Mouse (Mus musculus) gastrocnemius, postnatal 36 days (tissue): ENCODE data around the gene Mcm7. TPM values are rescaled to one million over a fixed set of nuclear protein-coding genes. Genes with fewer than 3 reads are reported as not detected.
"Not testable (repeated sequence)": the region's sequence is repeated elsewhere in the genome, so short reads cannot be mapped to it uniquely, and the experiment has no call there.

ENCODE experiments used
- DNase-seq, 2 experiments: peaks; one replicate each; pipeline ENCODE4 v3.0.0; 2022
- intact Hi-C: fragments of 180-260 bp; cut with DNase I; formaldehyde crosslinking; loops from one replicate; pipeline ENCODE4 v1.15.1; 2025
- long read RNA-seq, 2 experiments: library from polyadenylated mRNA; stranded (forward); transcript quantifications; one replicate each; pipeline ENCODE4 v2.0.0; 2021
- total RNA-seq, 2 experiments: library from RNA; stranded (reverse); gene quantifications; 2 replicates each; pipeline ENCODE4 v1.2.3; 2021

Gene Mcm7
- total RNA-seq, result 1 to 10 TPM; 7.6 to 8.7 TPM
- long read RNA-seq, experiment 1, partial matches to known transcripts, result 1 of 5 reads
- long read RNA-seq, experiment 1, other reads (novel, unspliced or antisense), result 2 of 5 reads
- long read RNA-seq, experiment 2, transcript Mcm7-201 (15 exons, 2,962 nt), result major isoform, 12 of 15 reads
- long read RNA-seq, experiment 2, partial matches to known transcripts, result 2 of 15 reads
- long read RNA-seq, experiment 2, other reads (novel, unspliced or antisense), result 1 of 15 reads

DNA sequence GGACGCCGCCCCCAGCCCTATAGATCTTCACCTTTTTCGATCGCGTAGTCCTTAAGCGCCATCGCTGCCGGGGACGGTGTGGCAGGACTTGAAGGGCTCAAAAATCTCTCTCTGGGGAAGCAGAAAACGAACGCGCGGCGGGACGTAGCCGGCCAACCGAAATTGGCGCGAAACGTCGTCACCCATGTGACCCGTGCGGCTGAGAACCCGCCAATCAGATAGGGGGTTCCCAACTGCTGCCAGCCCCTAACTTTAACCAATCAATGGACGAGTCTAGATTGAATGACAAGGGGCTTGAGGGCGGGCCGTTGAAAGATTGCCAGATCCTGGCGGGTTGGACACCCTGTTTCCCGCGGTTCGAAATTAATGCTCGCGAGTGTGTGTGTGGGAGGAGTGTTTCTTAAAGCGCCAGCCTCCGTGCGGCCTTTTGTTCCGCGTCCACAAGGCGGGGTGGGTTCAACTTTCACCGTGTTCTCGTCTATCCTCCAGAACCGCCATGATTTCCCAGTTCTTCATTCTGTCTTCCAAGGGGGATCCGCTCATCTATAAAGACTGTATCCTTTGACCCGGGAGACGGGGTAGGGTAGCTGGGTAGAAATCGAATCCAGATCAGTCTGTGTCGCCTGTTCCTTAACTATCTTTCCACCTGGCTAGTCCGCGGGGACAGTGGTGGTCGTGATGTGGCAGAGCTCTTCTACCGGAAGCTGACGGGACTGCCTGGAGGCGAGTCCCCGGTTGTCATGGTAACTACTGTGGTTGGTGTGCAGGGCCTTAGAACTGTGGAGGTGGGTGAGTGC is at the start of gene Mcm7, which contains the start of gene Ap4m1:
TSS of gene Mcm7 (minus strand) at position 728 of the 797 bp plus-strand sequence.
TSS of gene Ap4m1 (plus strand) at position 308 of the 797 bp plus-strand sequence.
- intact Hi-C loops, result no loop called here
- DNase-seq, result peak; percentile 97 to 99

DNA sequence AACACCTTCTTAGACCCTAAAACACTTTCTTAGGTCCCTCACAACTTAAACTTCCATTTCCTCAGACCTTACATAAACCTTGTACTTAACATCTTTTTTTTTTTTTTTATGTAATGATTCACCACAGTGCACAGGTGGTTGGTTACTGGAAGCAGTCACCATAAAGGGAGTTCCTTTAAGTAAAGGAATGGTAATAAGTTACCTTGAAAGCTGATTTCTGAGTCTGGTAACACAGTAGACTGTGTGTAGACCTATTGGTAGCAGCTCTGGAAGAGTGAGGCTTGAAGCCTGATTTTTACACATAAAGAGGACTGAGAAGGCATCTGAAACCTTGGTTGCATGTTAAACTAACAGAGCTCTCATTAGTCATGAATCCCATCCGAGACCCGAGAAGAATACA is 47.6 kb upstream of the Mcm7 start:
- intact Hi-C loops, result no loop called here
- DNase-seq, result no peak

DNA sequence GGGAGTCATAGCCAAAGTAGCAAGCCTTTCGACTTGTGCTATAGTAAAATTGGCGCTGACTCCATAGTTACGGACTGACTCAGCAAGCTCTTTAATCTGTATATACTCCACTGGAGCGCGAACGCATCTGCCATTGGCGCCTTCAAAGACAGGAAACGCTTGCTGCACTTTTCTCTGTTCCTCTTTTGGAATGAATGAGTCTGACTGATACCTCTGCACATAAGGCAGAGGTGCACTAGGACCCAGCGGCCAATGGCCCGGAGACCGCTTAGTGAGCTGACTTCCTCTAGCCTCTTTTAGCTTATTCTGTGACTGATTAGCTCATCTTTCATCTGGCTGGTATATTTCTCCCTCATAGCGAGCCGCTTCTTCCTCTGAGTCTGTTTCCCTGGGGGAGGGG is 44.4 kb upstream of the Mcm7 start:
- DNase-seq, intact Hi-C loops: not testable (repeated sequence)

DNA sequence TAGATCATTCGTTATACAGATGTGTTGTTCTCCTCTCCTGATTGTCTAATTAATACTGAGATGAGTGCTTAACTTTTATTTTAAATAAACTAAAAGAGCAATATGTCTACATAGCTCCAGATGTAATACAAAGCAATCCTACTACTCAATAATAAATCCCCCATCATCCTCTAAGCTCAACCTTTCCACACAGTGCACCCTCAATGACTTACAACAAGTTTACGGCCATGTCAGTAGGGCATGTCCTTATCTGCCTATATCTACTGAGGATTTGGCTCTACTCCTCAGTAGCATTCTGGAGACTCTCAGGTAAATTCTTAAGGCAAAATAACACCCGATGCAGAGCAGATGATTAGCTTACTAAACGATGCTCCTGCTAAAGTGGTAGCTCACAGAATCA is 35.7 kb upstream of the Mcm7 start:
- DNase-seq, result no peak
- intact Hi-C loops, result no loop called here

DNA sequence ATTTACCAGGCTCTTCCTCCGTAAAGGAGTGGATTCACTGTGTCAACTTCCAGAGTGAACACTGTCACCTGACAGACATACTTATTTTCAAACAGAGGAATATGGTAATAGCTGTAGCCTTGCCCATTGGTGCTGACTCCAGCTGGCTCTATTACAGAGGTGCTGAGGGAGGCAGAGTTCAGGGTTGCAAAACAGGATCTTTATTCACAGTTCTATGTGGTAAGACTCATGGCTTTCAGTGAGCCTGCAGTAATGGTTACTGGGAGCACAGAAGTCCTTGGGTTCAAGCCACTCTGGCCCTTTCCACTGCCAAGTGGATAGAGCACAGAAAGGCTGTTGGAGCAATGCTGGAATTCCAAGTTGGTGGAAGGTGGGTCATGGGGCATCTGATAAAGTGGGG is 35.0 kb upstream of the Mcm7 start:
- intact Hi-C loops, result no loop called here
- DNase-seq, result no peak

DNA sequence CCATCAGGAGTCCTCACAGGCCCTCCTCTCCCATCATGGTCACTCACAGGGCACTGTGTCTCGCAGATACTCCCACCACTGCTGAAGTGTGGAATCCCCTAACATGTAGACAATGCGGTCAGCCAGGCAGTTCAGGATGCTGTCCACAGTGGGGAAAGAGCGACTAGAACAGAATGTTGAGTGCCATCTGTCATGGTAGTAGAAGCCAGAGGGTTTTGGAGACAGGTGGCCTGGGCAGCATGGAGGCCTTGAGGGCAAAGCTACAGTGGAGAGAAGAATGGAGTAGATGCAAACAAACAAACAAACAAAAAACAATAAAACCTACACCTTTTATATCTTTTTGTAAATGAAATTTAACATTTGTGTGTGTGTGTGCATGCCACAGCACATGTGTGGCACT is 29.9 kb upstream of the Mcm7 start:
- intact Hi-C loops, result no loop called here

DNA sequence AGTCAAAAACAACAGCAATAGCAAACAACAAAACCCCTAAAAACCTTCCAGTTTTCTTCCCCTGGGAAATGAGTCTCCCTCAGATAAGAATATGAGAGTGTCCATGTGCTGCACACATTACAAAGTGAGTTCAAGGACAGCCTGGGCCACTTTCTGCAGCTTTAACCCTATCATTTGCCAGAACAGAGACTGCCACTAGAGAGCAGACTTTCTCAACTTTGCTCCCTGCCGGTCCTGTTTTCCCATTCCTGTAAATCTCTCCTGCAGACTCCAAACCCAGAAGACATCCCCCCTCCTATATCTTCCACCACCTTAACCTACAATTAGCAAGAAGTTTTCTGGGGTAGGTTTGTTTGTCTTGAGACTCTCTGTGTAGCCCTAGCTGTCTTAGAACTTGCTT is 27.4 kb upstream of the Mcm7 start:
- intact Hi-C loops, result no loop called here
- no peak for DNase-seq

More for the DNA sequence above, 29.9 kb upstream of the Mcm7 start:
- no peak for DNase-seq

DNA sequence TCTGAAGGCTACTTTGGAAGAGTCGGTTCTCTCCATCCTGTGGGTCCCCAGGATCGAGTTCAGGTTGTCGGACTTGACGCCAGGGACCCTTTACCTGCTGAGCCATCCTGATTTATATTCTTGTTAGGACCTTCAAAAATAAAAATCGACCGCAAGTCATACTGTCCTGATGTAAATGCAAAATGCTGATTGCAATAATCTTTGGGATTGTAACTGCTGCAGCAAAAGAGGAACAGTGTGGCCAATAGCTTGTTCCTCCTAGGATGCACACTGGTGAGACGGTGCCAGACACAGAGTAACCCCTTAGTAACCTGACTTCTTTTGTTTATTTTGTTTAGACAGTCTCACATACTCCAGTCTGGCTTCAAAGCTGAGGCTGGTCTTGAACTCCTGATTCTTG is 23.2 kb upstream of the Mcm7 start:
- intact Hi-C loops, result no loop called here

DNA sequence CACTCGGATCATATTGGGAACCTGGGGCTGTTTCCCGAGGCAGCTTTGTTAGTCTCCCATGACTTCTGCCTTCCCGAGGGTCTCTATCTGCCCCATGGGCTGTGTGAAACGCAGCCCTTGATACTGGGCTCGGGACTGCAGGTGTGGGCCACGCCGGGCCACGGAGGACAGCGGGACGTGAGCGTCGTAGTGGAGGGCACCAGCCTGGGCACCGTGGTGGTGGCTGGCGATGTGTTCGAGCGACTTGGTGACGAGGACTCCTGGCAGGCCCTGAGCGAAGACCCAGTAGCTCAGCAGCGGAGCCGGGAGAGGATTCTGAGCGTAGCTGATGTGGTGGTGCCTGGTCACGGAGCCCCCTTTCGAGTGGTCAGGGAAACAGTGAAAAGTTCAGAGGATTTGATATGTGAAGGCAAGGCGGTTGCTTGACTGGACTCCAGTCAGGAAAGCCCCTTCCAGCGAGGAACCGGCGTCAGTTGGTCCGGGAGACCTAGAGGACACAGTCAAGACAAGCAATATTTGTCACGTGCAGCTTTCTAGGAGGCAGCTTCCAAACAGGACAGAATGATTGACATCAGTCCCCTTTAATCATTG is 22.6 kb upstream of the Mcm7 start:
- DNase-seq, result no peak
- intact Hi-C loops, result no loop called here

More for the DNA sequence above, 23.2 kb upstream of the Mcm7 start:
- DNase-seq, result no peak

DNA sequence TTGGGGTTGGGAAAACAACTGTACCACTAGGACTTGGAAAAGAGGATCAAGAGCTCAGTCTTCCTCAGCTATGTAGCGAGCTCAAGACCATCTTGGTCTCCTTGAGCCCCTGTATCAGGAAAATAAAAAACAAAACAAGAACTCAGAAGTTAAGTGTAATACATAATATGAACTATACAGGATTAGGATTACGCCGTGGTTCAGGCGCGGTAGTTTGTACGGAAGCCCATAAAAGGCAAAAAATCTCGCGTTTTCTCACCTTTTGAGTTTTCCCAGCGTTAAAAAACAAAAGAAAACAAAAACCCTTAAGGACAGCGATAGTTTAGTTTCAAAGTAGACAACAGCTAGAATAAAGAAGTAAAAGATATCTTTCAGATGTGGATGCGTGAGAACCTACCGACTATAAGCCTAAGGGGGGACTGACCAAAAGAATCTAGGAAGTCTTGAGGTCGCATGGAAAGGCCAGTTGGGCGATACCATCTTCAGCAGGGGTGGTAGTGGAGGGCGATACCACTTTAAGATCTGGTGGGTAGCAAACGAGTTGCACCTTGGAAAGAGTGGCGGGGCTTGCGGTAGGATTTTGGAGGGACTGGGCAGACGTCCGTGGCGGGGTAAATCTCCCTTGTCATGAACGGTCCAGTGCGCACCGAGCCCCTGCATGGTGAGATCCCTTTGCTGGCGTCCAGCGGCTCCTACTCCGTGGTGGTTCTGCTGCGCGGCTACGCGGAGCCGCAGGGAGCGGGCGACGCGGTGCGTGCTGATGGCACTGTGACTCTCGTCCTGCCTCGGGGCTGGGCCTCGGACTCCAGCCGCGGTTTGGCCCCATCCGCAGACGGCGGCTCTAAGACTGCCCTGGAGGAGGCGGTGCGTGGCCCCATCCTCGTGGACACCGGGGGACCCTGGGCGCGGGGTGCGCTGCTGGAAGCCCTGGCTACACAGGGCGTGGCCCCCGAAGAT is 21.8 kb upstream of the Mcm7 start, which contains the start of gene Mblac1:
TSS of gene Mblac1 (plus strand) at position 544 of the 957 bp plus-strand sequence.
- DNase-seq, result peak; percentile 72 to 79
- intact Hi-C loops, result no loop called here

DNA sequence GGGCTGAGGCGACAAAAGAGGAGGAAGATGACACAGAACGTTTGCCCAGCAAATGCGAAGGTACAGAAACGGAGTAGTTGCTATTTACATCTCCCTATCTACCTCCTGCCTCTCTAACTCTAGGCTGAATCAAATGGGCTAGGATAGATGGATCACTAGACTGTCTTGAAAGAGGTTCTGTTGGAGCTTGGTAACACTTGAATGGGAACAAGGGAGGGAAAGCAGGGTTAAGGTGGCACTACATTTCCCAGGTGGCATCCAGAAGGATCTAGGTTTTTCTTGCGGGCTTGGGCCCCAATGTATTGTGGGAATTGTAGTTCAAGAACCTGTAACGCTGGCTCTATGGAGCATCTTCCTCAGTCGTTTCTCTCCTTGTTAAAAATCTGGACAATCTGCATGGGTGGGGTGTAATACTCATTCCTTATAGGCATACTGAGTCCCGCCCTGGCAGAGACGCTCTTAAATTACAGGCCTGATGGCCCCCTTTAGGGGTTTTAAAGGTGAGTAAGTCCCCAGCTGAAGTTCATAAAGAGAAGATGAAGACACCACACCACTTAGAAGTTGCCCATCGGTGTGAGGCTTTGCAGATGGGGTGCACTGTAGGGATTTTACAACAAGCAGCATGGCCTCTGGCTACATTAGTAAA is 15.6 kb upstream of the Mcm7 start:
- DNase-seq, result peak in 1 of 2 experiments; percentile 50
- intact Hi-C loops, result no loop called here

DNA sequence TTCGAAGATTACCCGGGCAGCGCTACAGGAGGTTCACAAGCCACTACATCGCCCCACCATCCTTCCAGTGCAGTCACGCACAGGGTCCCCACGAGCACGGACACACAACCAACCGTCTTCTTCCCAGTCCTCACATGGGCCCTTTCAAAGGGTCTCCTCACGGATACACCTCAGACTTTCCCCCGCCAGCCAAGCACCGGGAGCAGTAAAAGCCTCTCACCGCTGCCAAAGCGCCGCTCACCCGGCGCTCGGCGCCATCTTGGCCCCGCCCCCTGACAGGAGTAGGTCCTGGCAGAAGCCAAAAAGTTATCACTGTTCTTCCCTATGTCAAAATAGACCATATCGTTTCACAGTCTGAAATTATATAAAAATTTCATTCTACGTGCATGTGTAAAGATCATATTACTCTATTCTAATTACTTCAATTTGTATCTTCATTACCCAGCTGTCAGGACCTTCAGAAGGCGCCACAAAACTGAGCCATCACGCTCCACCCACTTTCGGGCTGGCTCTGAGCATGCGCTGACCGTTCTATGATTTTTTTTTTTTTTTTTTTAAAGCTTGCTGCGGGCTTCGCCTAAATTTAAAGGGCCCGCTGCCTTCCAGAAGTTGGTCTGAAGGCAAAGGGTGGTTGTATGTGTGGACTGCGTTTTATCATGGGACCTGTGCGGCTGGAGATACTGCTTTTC is 14.9 kb upstream of the Mcm7 start, which contains the start of the genes Taf6 and Cnpy4:
TSS of gene Taf6 (minus strand) at position 502 of the 689 bp plus-strand sequence.
TSS of gene Cnpy4 (plus strand) at position 536 of the 689 bp plus-strand sequence.
- intact Hi-C loops, result no loop called here
- DNase-seq, result peak; percentile 73 to 74

DNA sequence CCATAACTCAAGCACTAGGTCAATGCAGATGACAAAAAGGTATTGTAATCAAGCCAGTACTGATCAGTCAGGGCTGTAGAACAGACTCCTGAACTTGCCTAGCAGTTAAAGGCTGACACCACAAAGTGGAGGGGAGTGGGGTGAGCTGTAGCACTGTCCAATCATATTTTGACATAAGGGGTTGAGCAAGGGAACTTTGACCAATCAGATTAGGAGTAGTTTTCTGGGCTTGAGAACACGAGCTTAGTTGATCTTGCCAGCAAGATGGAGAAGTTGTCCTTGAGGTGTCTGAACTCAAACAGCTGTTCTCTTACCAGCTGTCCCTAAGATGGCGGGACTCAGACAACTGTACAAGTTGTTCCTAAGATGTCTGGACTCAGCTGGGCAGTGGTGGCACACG is 995 bp upstream of the Mcm7 start:
- intact Hi-C loops, result no loop called here
- DNase-seq, result no peak

DNA sequence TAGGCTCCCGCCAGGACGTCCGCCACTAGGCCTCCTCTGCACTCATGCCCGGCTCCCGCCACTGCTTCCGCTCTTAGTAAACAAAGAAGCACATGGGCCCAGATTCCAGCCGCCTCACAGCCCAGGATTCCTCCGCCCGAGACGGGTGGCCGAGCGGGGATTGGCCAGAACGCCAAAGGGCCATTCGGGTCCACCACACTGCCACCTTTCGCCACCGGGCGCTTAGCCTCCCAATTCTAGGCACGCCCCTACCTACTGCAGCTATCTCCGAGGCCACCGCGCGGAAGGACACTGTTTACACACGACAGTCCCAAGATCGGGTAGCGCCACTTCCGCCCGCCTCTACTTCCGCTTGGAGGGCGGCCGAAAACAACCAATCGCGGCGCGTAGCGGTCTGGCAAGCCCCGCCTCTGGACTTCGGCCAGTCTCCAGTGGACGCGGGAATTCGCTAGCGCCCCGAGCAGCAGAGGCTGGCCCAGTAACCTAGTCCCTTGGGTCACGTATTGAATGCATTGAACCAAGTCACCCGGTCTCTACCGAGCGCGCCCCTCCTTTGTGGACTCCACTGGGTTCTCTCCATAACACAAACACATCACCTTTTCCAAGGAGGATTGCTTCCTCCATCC is 1.2 kb downstream of the Mcm7 start:
- intact Hi-C loops, result no loop called here
- peak; percentile 96 for DNase-seq

DNA sequence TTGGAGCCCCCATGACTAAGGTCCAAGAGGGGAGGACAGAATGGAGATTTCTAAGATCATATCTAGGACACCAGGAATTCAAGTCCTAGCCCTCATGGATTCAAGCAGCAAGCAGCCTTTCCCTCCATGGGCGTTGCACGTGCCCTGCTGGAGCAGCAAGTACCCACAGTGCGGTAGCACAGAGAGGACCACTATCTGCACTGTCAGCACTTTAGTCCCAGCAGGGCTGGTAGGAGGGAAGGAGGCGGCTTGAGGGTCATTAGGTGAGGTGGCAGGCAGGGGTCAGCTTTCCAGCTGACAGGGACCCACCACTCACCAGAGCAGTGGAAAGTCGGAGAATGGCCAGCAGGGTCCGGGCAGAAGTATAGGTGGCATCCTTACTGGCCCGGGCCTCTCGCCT is 6.6 kb downstream of the Mcm7 start:
- intact Hi-C loops, result no loop called here
- DNase-seq, result no peak

DNA sequence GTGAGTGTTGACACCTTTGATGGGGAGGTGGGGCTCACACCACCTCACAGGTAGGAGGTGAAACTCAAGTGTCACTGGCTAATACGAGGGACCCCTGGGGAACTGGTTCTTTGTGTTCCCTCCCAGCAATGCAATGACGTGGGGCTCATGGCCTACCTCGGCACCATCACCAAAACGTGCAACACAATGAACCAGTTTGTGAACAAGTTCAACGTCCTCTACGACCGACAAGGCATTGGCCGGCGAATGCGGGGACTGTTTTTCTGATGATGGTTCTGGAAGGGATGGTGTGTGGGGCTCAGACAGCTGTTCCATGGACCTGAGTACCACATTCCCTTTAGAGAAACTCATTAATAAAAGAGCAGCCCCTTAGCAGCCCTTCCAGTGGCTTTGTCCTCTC is 8.6 kb downstream of the Mcm7 start:
- DNase-seq, result no peak
- intact Hi-C loops, result no loop called here

DNA sequence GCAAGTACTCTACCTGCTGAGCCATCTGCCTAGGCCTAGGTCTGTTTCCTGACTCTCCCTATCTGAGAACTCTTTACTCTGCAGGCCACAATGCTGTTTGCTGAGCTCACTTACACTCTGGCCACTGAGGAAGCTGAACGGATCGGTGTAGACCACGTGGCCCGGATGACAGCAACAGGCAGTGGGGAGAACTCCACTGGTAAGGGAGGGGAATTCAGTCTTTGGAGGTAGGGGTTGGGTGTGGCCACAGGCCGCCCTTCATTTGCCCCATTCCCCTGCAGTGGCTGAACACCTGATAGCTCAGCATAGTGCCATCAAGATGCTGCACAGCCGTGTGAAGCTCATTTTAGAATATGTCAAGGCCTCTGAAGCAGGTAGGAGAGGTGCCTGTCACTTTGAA is 9.2 kb downstream of the Mcm7 start:
- no peak for DNase-seq
- intact Hi-C loops, result no loop called here

DNA sequence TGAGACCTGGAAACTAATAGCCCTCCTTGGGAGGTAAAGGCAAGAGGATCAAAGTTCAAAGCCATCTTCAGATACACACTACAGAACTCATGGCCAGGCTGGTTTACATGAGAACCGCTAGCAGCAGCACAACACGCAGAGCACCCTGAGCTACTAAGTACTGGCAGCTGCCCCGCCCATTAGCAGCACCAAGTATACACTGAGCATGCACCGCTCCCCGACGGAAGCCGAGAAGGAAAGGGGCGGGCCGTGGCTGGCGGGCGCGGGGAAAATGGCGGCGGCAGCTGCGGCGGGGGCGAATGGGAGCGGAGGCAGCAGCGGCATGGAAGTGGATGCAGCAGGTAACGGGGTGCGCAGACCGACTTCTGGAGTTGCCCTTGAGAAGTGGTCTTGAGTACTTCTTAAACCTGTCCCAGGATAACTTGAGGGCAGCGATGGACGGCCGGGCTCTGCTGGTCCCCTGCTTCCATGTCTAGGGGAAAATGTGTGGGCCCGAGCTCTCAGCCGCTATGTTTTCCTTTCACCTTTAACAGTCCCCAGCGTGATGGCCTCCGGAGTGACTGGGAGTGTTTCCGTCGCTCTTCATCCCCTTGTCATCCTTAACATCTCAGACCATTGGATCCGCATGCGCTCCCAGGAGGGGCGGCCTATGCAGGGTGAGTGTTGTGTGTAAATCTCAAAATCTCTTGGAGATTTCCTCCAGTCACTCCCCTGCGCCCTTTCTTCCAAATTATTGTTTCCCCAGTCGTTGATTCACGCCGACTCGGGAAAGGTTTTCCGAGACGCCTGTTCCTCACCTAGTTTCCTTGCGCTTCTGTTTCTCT is 11.2 kb downstream of the Mcm7 start, which contains the start of gene Cops6:
TSS of gene Cops6 (plus strand) at position 230 of the 824 bp plus-strand sequence.
- intact Hi-C loops, result loop anchor here (2.0 kb wide), 1 partner anchor 44 kb away; the partner anchor contains the start of gene Zscan21
- peak; percentile 86 to 92 for DNase-seq
